Mouse (Mus musculus) cerebellum, adult 2 months (tissue): ENCODE results near the gene Cblc.

Source experiments
- CTCF ChIP-seq: fragments of 200-500 bp; IDR thresholded peaks from 2 replicates; pipeline ENCODE4 v1.5.1; 2011; ENCODE audit warnings: low read depth, mild to moderate bottlenecking, control low read depth, low read length, moderate library complexity, borderline replicate concordance; ENCODE audit not compliant: insufficient read depth
- POLR2A ChIP-seq: fragments of 200-500 bp; IDR thresholded peaks from 2 replicates; pipeline ENCODE4 v1.6.1; 2011; ENCODE audit warnings: low read length, control low read depth, borderline replicate concordance; ENCODE audit not compliant: insufficient read depth

DNA sequence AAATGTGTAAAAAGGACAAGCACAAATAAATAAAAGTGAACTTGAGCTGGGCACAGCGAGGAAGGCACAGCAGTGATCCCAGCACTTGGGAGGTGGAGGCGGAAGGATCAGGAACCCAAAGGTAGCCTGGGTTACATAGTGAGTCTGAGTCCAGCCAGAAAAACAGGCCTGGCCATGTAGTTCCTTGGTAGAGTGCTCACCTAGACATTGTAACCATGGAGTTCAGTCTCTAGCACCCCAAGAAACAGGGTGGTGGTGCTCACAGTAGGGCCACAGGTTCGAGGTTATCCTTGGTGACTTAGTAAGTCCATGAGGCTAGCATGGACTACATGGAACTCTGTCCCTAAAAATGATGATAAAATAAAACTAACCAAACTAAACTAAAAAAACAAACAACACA, 44.3 kb upstream of the Cblc start:
- TF ChIP-seq POLR2A (no peak), CTCF (no peak)
